Mouse (Mus musculus): ENCODE results near the gene Etv6.

DNA sequence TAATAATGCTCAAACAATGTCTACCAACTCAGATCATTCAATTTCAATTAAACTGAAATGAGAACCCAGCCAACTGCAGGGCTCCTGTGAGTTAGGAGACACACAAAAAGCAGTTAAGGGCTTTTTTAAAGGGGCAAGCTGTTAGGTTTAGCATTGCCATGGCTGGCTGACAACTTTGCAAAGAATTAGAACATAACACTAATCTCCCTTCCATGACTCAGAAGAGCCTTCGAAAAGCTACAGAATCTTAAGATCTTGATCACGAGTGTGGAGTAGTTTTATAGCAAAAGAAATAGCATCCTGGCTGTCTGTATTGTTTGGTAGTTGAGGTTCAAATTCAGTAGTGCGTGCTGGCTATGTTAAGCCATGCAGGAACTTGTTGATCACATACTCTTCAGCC is 182.9 kb downstream of the Etv6 start:
- no peak for TF ChIP-seq CTCF (IDR thresholded peaks at IDR 0.05; ENCODE audit: low read depth, low read length)
- no peak for TF ChIP-seq POLR2A (IDR thresholded peaks at IDR 0.05; ENCODE audit: extremely low read depth, insufficient read depth, low read length)
